Mouse (Mus musculus): Measurements from ENCODE around the gene Krt42. TPM values are rescaled to one million over a fixed set of nuclear protein-coding genes. Genes with fewer than 3 reads are reported as not detected.
"Not testable (repeated sequence)": the region's sequence is repeated elsewhere in the genome, so short reads cannot be mapped to it uniquely, and the experiment has no call there.

The Krt42 gene
- polyA plus RNA-seq (2015; fragmentation: Nextera tagmentation; extraction: Ambion mirVana) = not detected in 2 replicates

- WGBS (ENCODE audit: insufficient replicate concordance) = 56% methylated on average over 7 of the region's 7 CpGs
- Histone ChIP-seq H3K4me3 (replicated peaks) (no peak within 1 kb of the TSS), H3K27ac (replicated peaks) (no peak within 1 kb of the TSS), H3K9me3 (replicated peaks) (no peaks in the 10 kb centered on the region), H3K9ac (no peak within 1 kb of the TSS), H3K4me1 (replicated peaks) (no peaks in the 10 kb centered on the region), H3K36me3 (replicated peaks) (no peaks in the 10 kb centered on the region), H3K27me3 (no peaks in the 10 kb centered on the region), H3K4me2 (no peak within 1 kb of the TSS)
- no peak for ATAC-seq (ENCODE audit: insufficient read depth)
Observed at GRCm38 (mm10) chr11:100269821-100270332, at the start of gene Krt42. Gene Krt42 (minus strand): TSS chr11:100269871.

GRCm38 (mm10) chr11:100318529-100319451, 49.1 kb upstream of the Krt42 start:
- H3K9me3 ChIP-seq (replicated peaks) = no peaks in the 10 kb centered on the region
- H3K4me2 ChIP-seq = peak overlapping the region; percentile 82
- H3K27me3 ChIP-seq = no peaks in the 10 kb centered on the region
- H3K9ac ChIP-seq = peak overlapping the region; percentile 64
- H3K27ac ChIP-seq (replicated peaks) = peak overlapping the region; percentile 94
- WGBS (ENCODE audit: insufficient replicate concordance) = 38% methylated on average over 10 of the region's 10 CpGs
- H3K4me3 ChIP-seq (replicated peaks) = peak overlapping the region; percentile 87
- H3K36me3 ChIP-seq (replicated peaks) = peaks cover 27% of the 10 kb centered on the region
- ATAC-seq (ENCODE audit: insufficient read depth) = no peak
- peaks cover 52% of the 10 kb centered on the region for H3K4me1 ChIP-seq (replicated peaks)

GRCm38 (mm10) chr11:100317826-100318380, 48.2 kb upstream of the Krt42 start:
- peaks cover 25% of the 10 kb centered on the region for H3K36me3 ChIP-seq (replicated peaks)
- peak overlapping the region; percentile 94 for H3K27ac ChIP-seq (replicated peaks)
- no peak for ATAC-seq (ENCODE audit: insufficient read depth)
- no peaks in the 10 kb centered on the region for H3K9me3 ChIP-seq (replicated peaks)
- peaks cover 52% of the 10 kb centered on the region for H3K4me1 ChIP-seq (replicated peaks)
- no peaks in the 10 kb centered on the region for H3K27me3 ChIP-seq
- peak overlapping the region; percentile 64 for H3K9ac ChIP-seq
- H3K4me3 ChIP-seq (replicated peaks) = peak overlapping the region; percentile 87
- peak overlapping the region; percentile 82 for H3K4me2 ChIP-seq
- WGBS (ENCODE audit: insufficient replicate concordance) = 34% methylated on average over 6 of the region's 6 CpGs

DNA sequence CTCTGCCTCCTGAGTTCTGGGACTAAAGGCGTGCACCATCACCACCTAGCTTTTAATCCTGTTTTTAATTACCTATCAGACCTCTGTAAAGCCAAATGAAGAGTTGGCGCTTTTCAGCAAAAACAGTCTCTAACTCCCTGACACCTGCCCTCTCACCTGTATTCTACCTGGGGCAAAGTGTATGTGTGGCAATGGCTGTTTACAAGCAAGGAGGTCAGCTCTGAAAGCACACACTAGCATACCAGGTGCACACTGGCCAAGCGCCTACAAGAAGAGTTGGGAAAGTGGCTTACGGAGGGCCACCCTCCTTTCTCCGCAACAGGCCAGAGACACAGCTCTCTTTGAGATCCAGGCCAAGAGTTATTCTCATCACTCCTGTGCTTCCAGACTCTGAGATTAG, 45.8 kb upstream of the Krt42 start:
- Histone ChIP-seq H3K9ac (no peak overlapping the region), H3K27ac (replicated peaks) (0 out of 2 replicates have a peak overlapping the region, but pooled peaks have one; percentile 25)
- 79% methylated on average over 5 of the region's 5 CpGs for WGBS (ENCODE audit: insufficient replicate concordance)

DNA sequence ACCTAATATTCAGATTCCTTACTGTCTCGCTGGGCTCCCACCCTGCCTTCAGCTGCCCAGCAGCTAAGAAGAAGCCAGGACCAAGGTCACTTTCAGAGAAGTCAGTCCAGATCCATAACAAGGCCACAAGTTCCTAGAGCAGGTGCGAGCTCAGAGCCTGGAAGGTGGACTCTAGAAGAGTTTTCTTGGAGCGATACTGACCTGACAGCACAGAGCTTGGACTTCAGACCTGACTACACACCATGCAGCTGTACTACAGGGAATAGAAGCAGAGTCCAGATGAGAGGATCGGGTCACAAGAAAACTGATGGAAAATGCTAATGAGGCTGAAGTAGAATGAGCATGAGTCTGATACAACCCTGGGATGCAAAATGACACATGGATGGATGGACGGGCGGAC, 43.8 kb upstream of the Krt42 start:
- H3K9me3 ChIP-seq (replicated peaks) = no peaks in the 10 kb centered on the region
- no peaks in the 10 kb centered on the region for H3K27me3 ChIP-seq
- H3K36me3 ChIP-seq (replicated peaks) = no peaks in the 10 kb centered on the region
- no peak overlapping the region for H3K4me3 ChIP-seq (replicated peaks)
- no peak overlapping the region for H3K4me2 ChIP-seq
- no peak overlapping the region for H3K9ac ChIP-seq
- no peak overlapping the region for H3K27ac ChIP-seq (replicated peaks)
- WGBS (ENCODE audit: insufficient replicate concordance) = 78% methylated on average over 6 of the region's 6 CpGs
- peaks cover 28% of the 10 kb centered on the region for H3K4me1 ChIP-seq (replicated peaks)
- no peak for ATAC-seq (ENCODE audit: insufficient read depth)

More for the DNA sequence above, 45.8 kb upstream of the Krt42 start:
- ATAC-seq (ENCODE audit: insufficient read depth) = no peak
- Histone ChIP-seq H3K36me3 (replicated peaks) (peaks cover under 1% of the 10 kb centered on the region), H3K27me3 (no peaks in the 10 kb centered on the region), H3K4me3 (replicated peaks) (no peak overlapping the region), H3K9me3 (replicated peaks) (no peaks in the 10 kb centered on the region), H3K4me2 (no peak overlapping the region), H3K4me1 (replicated peaks) (peaks cover 36% of the 10 kb centered on the region)

GRCm38 (mm10) chr11:100312096-100312679, 42.5 kb upstream of the Krt42 start:
- H3K9ac ChIP-seq = no peak overlapping the region
- no peaks in the 10 kb centered on the region for H3K9me3 ChIP-seq (replicated peaks)
- no peak for ATAC-seq (ENCODE audit: insufficient read depth)
- H3K4me3 ChIP-seq (replicated peaks) = no peak overlapping the region
- H3K27me3 ChIP-seq = no peaks in the 10 kb centered on the region
- peaks cover 16% of the 10 kb centered on the region for H3K4me1 ChIP-seq (replicated peaks)
- WGBS (ENCODE audit: insufficient replicate concordance) = 51% methylated on average over 5 of the region's 5 CpGs
- no peaks in the 10 kb centered on the region for H3K36me3 ChIP-seq (replicated peaks)
- no peak overlapping the region for H3K4me2 ChIP-seq
- no peak overlapping the region for H3K27ac ChIP-seq (replicated peaks)

DNA sequence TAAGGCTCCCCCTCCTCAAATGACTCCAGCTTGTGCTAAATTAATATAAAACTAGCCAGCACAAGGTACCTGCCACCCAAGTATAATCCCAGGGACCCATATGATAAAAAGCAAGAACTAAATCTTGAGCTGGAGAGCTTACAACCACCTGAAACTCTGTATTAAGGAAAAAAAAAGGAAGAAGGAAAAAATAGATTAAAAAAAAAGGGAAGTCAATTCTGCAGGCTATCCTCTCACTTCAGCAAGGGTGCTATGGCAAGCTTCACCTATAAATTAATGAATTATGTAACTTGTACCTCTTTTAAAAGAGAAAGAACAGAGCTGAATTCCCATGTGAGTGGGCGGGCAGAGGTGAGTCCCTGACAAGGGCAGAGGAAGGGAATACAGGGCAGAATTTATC, 42.0 kb upstream of the Krt42 start:
- Histone ChIP-seq H3K27me3 (no peaks in the 10 kb centered on the region), H3K9me3 (replicated peaks) (no peaks in the 10 kb centered on the region), H3K27ac (replicated peaks) (no peak overlapping the region), H3K4me1 (replicated peaks) (peaks cover 11% of the 10 kb centered on the region), H3K9ac (no peak overlapping the region), H3K4me3 (replicated peaks) (no peak overlapping the region), H3K4me2 (no peak overlapping the region), H3K36me3 (replicated peaks) (no peaks in the 10 kb centered on the region)
- ATAC-seq (ENCODE audit: insufficient read depth) = no peak
- WGBS (ENCODE audit: insufficient replicate concordance) = 53% methylated on average over 1 of the region's 1 CpGs

DNA sequence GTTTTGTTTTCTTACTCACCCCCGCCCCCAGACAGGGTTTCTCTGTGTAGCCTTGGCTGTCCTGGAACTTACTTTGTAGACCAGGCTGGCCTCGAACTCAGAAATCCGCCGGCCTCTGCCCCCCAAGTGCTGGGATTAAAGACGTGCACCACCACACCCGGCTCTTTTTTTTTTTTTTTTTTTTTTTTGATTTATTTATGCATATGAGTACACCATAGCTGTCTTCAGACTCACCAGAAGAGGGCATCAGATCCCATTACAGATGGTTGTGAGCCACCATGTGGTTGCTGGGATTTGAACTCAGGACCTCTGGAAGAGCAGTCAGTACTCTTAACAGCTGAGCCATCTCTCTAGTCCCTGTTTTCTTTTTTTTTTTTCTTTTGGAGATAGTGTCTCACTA, 39.0 kb upstream of the Krt42 start:
- not testable (repeated sequence) for H3K27ac ChIP-seq (replicated peaks); H3K36me3 ChIP-seq (replicated peaks); H3K9me3 ChIP-seq (replicated peaks); H3K4me1 ChIP-seq (replicated peaks); H3K9ac ChIP-seq; H3K27me3 ChIP-seq; H3K4me2 ChIP-seq; ATAC-seq (ENCODE audit: insufficient read depth); H3K4me3 ChIP-seq (replicated peaks)
- 61% methylated on average over 6 of the region's 6 CpGs for WGBS (ENCODE audit: insufficient replicate concordance)

DNA sequence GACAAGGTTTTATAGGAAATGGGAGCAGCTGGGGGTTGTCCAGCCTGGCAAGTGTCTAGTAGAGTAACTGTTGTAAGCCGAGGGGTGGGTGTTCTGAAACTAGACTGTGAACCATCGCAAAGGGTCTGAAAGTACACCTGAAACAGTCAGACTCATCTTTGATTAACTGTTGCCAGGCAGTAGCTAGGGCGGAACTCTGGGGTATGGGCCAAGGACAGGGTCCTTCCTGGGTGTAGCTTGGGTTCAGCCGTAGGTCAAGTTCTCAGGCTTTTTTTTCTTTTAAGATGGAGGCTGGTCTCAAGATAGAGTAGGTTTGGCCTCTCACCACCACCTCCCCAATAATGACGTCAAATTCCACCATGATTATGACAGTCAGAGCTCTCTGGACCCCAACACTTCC, 38.2 kb upstream of the Krt42 start:
- 71% methylated on average over 5 of the region's 5 CpGs for WGBS (ENCODE audit: insufficient replicate concordance)
- H3K27ac ChIP-seq (replicated peaks) = no peak overlapping the region
- no peaks in the 10 kb centered on the region for H3K36me3 ChIP-seq (replicated peaks)

GRCm38 (mm10) chr11:100301292-100301691, 31.6 kb upstream of the Krt42 start:
- Histone ChIP-seq H3K36me3 (replicated peaks) (no peaks in the 10 kb centered on the region), H3K9me3 (replicated peaks) (no peaks in the 10 kb centered on the region), H3K4me3 (replicated peaks) (no peak overlapping the region), H3K27ac (replicated peaks) (no peak overlapping the region), H3K9ac (no peak overlapping the region), H3K4me1 (replicated peaks) (peaks cover 4% of the 10 kb centered on the region), H3K4me2 (no peak overlapping the region), H3K27me3 (0 out of 2 replicates have a peak, but pooled peaks cover 3% of the 10 kb centered on the region)
- ATAC-seq (ENCODE audit: insufficient read depth) = no peak
- 25% methylated on average over 5 of the region's 5 CpGs for WGBS (ENCODE audit: insufficient replicate concordance)

More for the DNA sequence above, 38.2 kb upstream of the Krt42 start:
- Histone ChIP-seq H3K9me3 (replicated peaks) (no peaks in the 10 kb centered on the region), H3K4me2 (no peak overlapping the region), H3K4me3 (replicated peaks) (no peak overlapping the region), H3K27me3 (no peaks in the 10 kb centered on the region), H3K4me1 (replicated peaks) (no peaks in the 10 kb centered on the region), H3K9ac (no peak overlapping the region)
- ATAC-seq (ENCODE audit: insufficient read depth) = no peak

DNA sequence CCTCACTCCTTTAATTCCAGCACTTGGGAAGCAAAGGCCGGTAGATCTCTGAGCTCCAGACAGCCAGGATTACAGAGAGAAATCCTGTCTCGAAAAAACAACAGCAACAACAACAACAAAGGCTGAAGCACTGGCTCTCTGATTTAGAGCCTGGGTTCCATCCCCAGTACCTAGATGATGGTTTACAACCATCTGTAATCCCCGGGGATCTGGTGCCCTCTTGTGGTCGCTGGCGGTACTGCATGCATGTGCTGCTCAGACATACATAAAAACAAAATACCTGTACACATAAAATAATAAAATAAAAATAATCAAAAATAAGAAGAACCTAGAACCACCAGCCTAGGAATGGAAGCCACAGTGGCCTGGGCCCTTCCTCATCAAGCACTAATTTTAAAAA, 30.6 kb upstream of the Krt42 start:
- H3K27ac ChIP-seq (replicated peaks) = no peak overlapping the region
- no peaks in the 10 kb centered on the region for H3K9me3 ChIP-seq (replicated peaks)
- no peak overlapping the region for H3K4me3 ChIP-seq (replicated peaks)
- H3K27me3 ChIP-seq = peaks cover 10% of the 10 kb centered on the region; the same call in 1 of the 2 replicates
- H3K9ac ChIP-seq = no peak overlapping the region; the same call in 1 of the 2 replicates
- H3K4me2 ChIP-seq = no peak overlapping the region; the same call in 1 of the 2 replicates
- ATAC-seq (ENCODE audit: insufficient read depth) = no peak
- WGBS (ENCODE audit: insufficient replicate concordance) = 11% methylated on average over 5 of the region's 5 CpGs
- H3K36me3 ChIP-seq (replicated peaks) = no peaks in the 10 kb centered on the region
- H3K4me1 ChIP-seq (replicated peaks) = peaks cover 4% of the 10 kb centered on the region

All from liver, embryonic 15.5 days (tissue).